Mouse (Mus musculus) T-helper 2 cell (primary cell): ENCODE measurements at regions not wholly inside any gene's neighbourhood (a gene's known extent, or its start where the extent isn't known, plus 50 kb on each side); places are given as distances from the start of the nearest gene placed in this dataset.

ENCODE experiments used
- in situ Hi-C: fragments of 300-600 bp; cut with MboI, MseI; formaldehyde crosslinking; loops from one replicate; pipeline ENCODE4 v1.15.1; 2025; ENCODE audit warnings: high pct_unique_total_duplicates

DNA sequence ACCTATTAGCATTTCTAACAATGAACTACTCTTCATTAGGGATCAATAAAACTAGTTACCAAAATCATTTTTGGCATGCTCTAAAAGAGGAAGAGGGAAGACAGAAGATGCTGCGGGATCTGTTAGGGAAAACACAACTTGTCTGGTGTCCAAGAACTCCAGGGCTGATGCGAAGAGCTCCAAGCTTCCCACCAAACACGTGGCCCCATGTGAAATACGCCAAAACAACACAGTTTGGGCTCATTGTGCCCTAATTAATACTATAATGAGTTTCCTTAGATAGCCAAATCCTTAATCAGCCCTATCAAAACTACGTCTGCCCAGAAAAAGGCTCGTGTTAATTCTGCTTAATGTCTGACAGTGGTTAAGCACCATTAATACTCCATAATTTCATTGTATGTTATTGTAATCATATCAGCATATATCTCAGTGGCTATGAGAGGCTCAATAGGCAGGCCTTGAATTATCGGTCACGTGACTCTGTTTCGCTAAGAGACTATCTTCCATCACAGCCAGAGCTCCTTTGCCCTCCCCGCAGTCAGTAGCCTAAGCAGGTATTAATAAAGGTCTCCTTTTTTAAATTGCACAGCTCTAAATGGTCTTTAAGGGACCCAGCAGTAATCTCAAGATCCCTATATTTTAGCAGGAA, 223.6 kb upstream of the Pou3f3 start:
- in situ Hi-C loops, result no loop called here

DNA sequence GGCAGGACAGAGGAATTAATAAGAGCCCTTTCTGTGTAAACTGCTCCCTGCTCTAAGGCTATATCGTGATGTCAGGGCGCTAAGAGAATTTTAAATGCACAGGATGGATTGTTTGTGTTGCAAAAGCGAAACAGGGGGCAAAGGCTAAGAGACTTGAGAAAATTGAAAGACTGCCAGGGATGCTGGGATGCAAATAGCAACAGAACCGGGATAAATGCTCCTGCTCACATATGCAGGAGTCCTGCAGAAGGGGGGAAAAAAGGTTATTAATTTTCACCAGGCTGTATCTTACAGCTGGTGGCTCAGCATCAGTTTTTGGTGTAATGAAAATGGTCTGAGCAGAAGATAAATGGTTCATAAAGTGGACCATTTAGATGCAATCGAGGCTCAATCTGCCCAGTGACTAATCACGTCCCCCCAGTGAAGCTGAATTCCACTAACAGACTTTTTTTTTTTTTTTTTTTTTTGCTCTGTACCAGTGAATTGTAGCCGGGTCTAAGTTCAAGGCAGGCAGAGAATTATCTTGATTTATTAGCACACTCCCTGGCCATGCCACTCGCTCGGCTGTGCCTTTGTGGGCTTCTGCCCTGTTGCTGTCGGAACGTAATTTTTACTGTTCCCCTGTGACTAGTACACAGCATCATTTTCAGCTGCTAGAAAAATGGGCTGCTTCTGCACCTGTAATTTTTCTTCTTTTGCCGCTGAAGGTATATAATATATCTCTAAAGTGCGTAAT, 222.9 kb upstream of the Pou3f3 start:
- in situ Hi-C loops, result no loop called here

DNA sequence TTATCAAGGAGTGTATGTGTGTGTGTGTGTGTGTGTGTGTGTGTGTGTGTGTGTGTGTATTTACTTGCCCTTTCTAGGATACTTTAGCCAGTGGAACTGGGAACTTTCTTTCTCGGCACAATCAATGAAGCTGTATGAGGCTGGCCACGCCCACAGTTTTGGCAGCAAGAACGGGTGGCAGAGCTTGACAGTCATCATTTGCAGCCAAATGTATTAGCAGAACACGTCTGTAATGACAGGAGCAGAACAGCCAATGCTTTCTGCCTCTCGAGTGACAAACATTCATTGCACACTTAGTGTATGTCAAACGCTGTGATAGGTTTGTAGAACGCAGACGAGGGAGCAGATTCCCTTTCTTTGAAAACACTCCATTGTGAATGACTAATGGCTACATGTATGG, 221.4 kb upstream of the Pou3f3 start:
- in situ Hi-C loops, result no loop called here

DNA sequence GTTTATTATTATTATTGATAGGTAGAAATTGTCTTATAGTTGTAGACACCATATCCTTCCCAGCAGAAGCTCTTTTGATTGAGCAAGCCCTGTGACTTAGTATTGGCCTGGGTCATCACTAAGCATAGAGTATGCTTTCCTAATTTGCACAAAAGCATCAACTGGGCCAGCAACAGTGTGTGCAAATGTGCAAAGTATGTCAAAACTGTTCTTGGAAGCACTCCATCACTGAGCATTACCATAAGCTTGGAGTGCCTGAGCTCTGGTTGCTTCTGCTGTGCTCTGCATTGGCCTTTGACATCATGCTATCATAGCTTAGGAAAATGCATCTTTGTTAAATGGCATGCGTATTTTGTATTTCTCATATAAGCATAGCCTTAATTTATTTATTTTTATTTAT, 220.7 kb upstream of the Pou3f3 start:
- in situ Hi-C loops, result no loop called here

DNA sequence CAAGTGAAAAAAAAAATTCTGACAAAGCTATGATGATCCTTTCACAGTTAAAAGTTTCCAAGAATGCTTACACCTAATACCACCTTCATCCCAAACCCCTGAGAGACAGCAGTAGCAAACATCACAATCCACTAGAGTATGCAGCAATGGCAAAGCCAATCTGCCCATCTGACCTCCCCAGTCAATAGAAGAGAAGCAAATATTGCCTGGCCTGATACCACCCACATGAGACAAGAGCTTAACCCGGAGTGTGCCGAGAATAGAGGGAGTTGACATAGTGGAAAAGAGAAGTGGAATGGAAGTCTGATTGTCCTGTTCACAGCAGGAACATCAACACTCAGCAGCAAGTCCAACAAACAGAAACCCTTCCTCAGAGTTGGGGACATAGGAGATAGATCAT, 219.9 kb upstream of the Pou3f3 start:
- in situ Hi-C loops, result no loop called here

DNA sequence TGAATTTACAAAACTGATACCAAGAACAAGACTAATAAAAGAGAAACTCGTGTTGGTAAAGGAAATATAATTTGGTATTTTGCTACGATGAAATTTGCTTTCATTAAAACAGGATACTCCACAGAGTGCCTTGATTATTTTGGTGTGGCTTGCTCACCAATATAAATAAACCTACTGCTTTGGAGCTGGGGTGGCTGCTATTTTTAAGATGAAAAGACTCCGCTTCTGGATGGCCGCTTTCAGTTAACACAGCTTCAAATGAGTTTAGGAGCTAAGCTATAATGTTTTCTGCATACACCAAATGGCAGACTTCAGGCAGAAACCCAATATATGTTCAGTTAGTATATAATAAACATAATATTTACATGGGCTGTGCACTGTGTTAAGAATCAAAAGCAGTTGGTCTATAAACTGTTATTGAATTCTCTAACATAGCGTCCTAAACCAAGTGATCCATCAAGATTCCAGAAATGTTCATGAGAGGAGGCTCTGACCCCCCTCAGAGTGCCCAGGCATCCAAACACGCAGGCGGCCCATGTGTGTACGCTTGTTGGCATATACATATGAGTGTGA, 215.1 kb upstream of the Pou3f3 start:
- in situ Hi-C loops, result no loop called here

DNA sequence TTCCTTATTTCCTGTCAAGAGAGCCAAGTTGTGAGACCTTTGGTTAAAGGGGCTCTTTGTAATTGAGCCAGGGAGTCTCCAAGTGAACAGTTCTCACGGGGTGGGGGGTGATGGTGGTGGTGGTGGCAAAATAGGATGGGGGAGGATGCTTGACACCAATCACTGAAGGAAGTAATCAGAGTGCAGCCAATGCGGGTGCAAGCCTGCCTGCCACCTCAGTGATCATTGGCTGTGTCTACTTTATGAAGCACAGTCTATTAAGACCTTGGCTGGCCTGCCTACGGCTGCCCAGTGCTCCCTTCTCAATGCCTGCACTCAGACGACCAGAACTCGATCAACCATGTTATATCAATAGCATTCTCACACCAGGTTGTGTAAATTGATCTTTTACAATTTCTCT, 206.0 kb upstream of the Pou3f3 start:
- in situ Hi-C loops, result no loop called here

DNA sequence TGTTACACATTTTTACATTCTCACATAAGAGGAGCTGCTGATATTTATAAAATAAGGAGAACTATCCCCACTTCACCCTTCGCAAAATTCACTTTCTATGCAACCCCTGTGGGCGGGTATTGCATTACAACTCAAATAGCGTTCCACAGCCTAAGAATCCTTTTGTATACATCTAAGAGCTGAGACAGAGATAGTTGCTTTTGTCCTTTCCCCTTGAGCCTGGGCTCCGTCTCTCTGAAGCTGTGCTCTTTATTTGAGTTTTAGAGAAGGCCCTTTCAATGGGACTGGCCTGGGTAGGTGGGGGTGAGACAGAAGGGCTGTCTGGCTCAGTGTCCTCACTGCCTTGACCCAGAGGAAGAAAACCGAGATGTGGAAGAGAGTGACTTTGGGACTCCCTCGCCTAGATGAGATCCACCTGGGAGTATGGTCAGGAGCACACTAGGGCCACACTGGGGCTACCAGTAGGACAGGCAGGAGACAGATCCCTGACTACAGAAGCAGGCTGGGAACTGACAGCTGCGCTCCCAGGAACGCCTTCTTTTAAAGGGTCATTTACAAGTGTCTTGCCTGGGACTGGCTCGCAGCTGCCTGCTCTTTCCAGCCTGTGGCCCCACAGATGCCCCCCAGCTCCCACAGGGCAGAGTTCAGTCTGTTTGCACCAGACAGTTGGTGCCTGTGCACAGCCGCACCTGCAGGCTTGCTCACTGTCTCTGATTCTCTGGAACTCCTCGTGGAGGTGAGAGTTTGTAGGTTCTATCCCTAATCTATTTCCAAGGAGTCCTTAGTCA, 204.5 kb upstream of the Pou3f3 start:
- in situ Hi-C loops, result loop anchor here (10.0 kb wide), 1 partner anchor 484 kb away; no protein-coding TSS in a partner anchor

DNA sequence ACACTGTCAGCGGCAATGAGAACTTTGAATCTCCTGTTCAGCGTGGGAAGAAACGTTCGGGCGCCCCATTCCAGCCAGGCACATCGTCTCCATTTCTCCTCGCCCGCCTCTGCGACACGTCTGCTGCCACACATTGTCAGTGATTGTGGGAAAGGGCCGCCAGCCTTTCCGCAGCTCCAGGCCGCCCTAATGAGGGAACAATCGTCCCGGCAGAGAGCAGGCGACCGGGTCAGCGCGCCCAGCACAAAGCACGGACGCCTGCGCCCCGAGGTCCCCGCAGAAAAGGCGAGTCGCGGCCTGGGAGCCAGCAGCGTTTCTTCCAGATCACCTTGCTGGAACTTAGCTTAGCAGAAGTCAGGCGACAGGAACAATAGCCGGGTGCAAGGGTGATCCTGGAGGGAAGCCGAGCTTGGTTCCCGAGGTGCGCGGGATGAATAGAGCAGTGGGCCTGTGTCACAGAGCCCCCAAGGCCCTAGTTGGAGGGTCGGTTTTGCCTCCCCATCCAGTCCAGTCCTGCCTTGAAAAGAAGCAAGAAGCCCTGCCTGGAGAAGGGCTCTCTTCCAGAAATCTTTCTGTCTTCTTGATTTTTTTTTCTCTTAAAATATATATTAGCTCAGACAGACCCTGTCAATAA, 203.8 kb upstream of the Pou3f3 start:
- in situ Hi-C loops, result loop anchor here (10.0 kb wide), 1 partner anchor 483 kb away; no protein-coding TSS in a partner anchor

DNA sequence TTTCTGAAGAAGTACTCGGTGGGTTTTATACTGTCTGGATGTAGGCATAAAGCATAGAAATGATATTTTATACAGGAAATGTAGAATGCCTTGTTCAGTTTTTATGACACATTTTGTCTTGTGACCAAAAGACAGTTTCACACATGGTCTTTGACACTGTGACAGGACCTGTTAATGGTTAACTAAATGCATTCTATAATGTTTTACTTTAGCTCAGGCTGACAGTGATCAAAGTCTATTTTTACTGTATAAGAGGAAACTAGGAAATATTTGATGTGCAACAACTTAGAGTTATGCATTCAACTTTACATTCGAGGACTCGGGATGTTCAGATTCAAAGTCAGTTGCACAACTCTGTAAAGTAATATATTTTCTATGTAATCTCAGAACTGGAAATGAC, 199.5 kb upstream of the Pou3f3 start:
- in situ Hi-C loops, result loop anchor here (10.0 kb wide), 1 partner anchor 479 kb away; no protein-coding TSS in a partner anchor

DNA sequence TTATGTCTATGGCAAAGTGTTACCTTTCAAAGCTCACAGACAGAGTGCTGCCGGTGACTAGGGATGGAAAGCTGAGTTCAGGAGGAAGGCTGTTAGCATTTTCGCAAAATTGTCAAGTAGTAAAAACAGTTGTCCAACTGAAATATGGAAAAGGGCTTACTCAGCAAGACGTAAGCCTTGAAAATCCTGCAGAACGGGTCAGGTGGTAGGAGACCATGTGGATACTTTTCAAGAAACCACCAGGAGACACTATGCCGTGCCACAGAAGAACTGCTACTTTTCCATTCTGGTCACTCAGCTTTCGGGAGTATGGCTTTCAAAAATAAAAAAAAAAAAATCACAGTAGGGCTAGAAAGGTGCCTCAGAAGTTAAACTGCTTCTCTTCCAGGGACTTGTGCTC, 199.1 kb upstream of the Pou3f3 start:
- in situ Hi-C loops, result loop anchor here (10.0 kb wide), 1 partner anchor 478 kb away; no protein-coding TSS in a partner anchor

DNA sequence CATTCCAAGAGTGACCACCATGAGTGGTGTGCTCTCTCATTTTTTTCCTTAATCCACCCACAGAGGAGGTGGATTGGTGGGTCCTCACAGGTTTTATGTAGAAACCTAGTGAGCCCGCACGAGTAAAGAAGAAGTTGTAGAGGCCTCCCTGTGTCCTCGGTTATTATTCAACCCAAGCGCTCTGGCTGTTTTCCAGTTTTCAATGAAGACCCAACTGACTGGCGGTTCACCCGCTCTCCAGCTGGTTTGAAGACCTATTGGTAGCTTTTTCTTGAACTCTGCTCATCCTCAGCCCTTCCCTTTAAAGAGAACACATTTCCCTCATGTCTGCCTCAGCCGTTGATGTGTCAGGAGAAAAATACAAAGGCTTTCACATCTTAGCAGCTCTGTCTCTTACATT, 196.7 kb upstream of the Pou3f3 start:
- in situ Hi-C loops, result loop anchor here (10.0 kb wide), 1 partner anchor 476 kb away; no protein-coding TSS in a partner anchor

DNA sequence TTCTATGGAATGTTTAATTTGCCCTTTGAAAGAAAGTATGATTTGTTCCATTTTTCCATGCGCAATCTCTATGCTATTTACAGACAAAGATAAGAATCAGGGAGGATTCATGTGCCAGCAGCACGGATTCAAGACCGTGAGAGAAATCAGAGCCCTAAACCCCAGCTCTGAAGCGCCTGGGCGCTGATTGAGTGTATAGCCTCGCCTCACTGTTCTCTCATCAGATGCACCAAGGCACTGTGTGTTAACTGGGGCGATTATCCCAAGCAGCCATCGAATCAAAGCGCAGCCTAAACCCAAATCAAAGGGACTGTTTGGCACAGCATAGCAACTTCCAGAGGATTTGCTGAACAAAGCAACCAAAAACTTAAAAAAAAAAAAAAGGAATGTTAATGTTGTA, 191.1 kb upstream of the Pou3f3 start:
- in situ Hi-C loops, result no loop called here

DNA sequence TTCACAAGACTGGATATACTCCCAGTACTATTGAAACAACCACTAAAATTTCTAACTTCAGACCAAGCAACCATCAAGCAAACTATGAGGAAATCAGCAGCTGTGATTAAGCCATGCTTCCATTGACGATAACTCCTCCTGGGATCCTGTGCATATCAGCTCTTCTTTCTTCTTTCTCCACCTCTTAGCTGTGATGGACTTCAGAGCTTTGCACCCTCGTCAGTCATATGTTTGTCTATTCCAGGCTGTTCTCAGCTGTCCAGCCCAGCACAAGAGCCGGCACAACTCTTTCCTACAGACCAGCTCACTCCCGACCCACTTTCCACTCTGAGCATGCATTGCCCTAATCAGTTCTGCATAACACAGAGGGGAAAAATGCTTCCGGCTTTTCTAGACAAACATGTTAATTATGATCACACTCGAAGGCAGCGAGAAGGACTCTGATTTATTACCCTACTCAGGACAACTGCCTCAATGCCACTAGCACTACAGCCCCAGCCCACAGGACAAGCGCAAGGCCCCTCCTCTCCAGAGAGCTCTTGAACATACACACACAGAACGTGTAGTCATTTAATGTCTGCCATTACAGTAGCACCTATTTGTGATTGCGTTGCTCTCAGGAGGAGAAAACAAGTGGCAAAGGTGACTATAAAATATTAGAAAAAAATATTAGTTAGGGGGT, 190.4 kb upstream of the Pou3f3 start:
- in situ Hi-C loops, result no loop called here

DNA sequence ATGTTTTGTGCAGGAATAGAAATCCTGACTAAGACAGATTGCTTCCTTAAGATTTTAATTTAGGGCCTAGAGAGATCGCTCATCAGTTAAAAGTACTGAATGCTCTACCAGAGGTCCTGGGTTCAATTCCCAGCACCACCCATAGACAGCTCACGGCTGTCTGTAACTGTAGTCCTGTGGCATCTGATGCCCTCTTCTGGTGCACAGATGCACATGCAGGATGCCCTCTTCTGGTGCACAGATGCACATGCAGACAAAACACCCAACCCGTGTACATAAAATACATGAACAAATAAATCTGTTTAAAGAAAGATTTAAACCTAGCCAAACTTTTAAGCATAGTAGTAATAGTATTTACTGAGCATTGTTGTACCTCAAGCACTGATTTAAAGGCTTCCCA, 181.2 kb upstream of the Pou3f3 start:
- in situ Hi-C loops, result no loop called here

DNA sequence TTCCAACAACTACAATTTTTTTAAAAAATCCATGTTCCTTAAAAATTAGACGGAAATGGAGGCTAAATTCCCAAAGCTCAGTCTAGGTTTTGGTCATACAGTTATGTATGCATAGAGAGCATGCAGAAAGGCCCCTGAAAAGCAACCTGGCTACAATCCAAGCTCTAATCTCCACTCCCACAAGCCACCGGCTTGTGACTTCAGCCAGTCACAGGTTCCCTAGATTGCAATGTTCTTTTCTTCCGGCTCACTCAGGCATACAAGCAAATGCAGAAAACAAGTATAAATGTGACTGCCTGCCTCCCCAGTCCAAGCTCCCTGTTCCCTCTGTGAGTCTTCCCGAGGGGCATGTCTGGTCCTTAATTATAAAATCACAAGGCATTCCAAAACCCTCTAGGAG, 171.2 kb upstream of the Pou3f3 start:
- in situ Hi-C loops, result no loop called here

DNA sequence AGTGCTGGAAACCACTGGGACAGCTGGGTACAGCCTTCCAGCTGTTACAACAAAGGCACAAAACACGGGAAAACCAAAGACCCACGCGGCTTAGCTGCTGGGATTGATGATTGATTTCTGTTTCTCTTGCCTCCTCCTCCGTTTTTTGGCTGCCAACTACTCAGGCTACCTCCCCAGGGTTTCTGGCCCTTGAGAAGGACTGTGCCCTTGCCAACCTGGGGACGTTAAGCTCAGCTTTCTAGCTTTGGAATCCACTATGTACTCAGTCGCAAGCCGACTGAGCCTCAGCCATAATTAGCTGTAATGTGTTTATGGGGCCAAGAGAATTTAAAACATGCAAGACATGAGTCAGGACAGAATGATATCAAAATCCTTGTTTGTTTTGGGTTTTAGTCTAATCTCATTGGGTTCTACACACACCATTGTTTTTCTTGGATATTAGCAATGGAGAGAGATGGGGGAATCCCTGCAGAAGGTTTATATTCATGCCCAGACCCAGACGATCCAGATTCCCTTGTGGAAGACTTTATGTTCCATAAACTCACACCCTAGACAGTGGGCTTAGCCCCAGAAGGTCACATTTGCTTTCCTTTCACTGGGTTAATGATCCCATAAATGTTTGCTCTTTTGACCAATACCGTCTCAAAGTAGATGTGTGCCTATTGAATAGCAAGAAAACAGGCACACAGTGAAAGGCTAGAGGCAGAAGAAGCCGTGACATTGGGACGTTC, 167.7 kb upstream of the Pou3f3 start:
- in situ Hi-C loops, result no loop called here

DNA sequence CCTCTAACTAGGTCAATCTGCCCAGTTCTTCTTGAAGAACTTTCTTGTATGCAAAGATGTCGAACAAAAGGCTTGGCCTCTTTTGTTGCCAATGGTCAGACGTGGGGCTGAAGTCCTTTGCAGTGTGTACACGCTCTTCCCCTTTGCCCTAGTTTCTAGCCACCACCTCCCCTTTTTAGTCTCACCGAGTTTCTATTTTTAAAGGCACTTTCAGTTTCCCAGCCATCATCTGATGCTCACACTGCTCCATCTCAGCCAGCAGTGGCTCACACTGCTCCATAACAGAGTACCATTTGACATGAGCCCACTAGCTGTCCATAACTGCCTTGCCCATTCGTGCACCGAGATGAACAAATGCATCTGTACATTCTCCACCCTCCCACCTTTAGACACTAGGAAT, 162.7 kb upstream of the Pou3f3 start:
- in situ Hi-C loops, result no loop called here

DNA sequence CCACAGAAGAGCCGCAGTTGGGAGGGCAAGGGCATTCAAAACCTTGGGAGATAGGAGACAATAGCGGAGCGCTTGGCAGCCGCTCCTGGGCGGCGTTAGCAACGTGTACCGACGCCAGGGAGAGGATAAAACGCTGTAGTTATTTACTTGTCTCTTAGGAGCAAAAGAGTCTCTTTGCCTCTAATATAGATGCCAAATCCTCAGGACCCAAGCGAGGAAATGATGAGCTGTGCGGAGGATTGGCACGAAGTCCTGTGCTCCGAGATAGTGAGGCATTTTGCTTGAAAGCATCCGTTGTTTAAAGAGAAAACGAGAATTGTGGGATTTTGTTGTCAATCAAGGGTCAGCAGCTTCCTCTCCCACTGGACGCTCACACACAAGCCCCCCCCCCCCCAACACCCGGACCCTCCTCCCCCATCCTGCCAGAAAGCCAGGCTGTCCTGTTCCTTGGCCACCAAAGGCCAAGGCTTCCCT, 156.5 kb upstream of the Pou3f3 start:
- in situ Hi-C loops, result no loop called here
